Mouse (Mus musculus) ES-Bruce4 (cell line): Measurements from ENCODE around the gene Lrrc28.

Experiments
- CTCF ChIP-seq: IDR thresholded peaks from one replicate; pipeline ENCODE4 v1.8.1; 2011; ENCODE audit warnings: low read depth, low read length
- EP300 ChIP-seq: IDR thresholded peaks from 2 replicates; pipeline ENCODE4 v1.6.1; 2011; ENCODE audit warnings: low read depth, low read length; ENCODE audit not compliant: insufficient read depth

- TF ChIP-seq EP300 (no peak), CTCF (no peak)
These were observed 130.7 kb downstream of the Lrrc28 start for GRCm38 (mm10) chr7:67514380-67514779.
